Mouse (Mus musculus): ENCODE data around the gene Gm13040.

DNA sequence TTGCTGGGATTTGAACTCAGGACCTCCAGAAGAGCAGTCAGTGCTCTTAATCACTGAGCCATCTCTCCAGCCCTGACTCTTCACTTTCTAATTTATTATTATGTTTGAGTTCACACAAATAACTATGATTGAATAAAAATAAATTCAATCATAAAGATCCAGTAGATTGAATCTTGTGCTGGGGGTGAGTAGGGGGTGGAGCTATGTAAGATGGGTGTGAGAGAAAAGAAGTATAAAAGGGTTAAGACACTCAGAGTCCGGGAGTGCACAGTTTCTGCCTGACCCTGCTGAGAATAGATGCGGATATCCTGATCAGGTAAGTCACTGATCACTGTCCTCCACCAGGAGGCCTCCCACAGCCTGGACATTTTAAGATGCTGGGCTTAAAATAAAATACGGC is 24.7 kb upstream of the Gm13040 start, which contains the start of gene Gm13043:
- no peak for TF ChIP-seq CTCF (IDR thresholded peaks at IDR 0.05; ENCODE audit: borderline replicate concordance, control insufficient read depth, extremely low read depth, insufficient read depth, low read length, poor library complexity)
- TF ChIP-seq POLR2A (IDR thresholded peaks at IDR 0.05; ENCODE audit: control insufficient read depth, extremely low read depth, insufficient read depth, low read length, poor library complexity), result no peak

Measured in thymus, adult 2 months (tissue).